Mouse (Mus musculus) heart, embryonic 14.5 days (tissue): ENCODE measurements around the gene Ctrb1. TPM values are rescaled to one million over a fixed set of nuclear protein-coding genes. Genes with fewer than 3 reads are reported as not detected.
"Not testable (repeated sequence)": the region's sequence is repeated elsewhere in the genome, so short reads cannot be mapped to it uniquely, and the experiment has no call there.

Source experiments
- ATAC-seq: fragments of 200-750 bp; cut with Nextera tagmentation; 2 replicates; pipeline ENCODE4 v1.8.0; 2017; ENCODE audit warnings: low read depth, moderate TSS enrichment; ENCODE audit not compliant: insufficient number of reproducible peaks, insufficient read depth, low FRiP score
- H3K27ac ChIP-seq, 2 experiments: fragments of 200-500 bp in 1 of 2; fragments of 300-500 bp in 1 of 2; sonication (generic) in 1 of 2; replicated peaks in 1 of 2; 2 replicates each; pipeline ENCODE4 v1.5.1; 2012 to 2014; ENCODE audit warnings: low read depth in 2 of 2, low read length in 2 of 2, control low read depth in 1 of 2, mild to moderate bottlenecking in 1 of 2, mixed read lengths in 1 of 2; ENCODE audit not compliant: control insufficient read depth in 1 of 2, insufficient read depth in 1 of 2
- H3K27me3 ChIP-seq: fragments of 300-500 bp; sonication (generic); 2 replicates; pipeline ENCODE4 v1.6.1; 2014; ENCODE audit warnings: mild to moderate bottlenecking, low read length, control low read depth; ENCODE audit not compliant: control insufficient read depth, insufficient read depth
- H3K36me3 ChIP-seq: fragments of 300-500 bp; sonication (generic); 2 replicates; pipeline ENCODE4 v1.6.1; 2014; ENCODE audit warnings: mild to moderate bottlenecking, control low read depth, low read length, mixed read lengths; ENCODE audit not compliant: control insufficient read depth, insufficient read depth
- H3K4me1 ChIP-seq, 2 experiments: fragments of 200-500 bp in 1 of 2; fragments of 300-500 bp in 1 of 2; sonication (generic) in 1 of 2; 2 replicates each; pipeline ENCODE4 v1.6.1; 2012 to 2014; ENCODE audit warnings: low read length in 2 of 2, control low read depth in 1 of 2, mixed read lengths in 1 of 2; ENCODE audit not compliant: control insufficient read depth in 2 of 2, insufficient read depth in 2 of 2
- H3K4me2 ChIP-seq: fragments of 300-500 bp; sonication (generic); 2 replicates; pipeline ENCODE4 v1.6.1; 2014; ENCODE audit warnings: mild to moderate bottlenecking, low read length
- H3K4me3 ChIP-seq, 2 experiments: fragments of 200-500 bp in 1 of 2; fragments of 300-500 bp in 1 of 2; sonication (generic) in 1 of 2; 2 replicates each; pipeline ENCODE4 v1.5.1; 2012 to 2014; ENCODE audit warnings: low read length in 2 of 2, mild to moderate bottlenecking in 2 of 2, control low read depth in 1 of 2, low read depth in 1 of 2, moderate library complexity in 1 of 2; ENCODE audit not compliant: control insufficient read depth in 1 of 2, insufficient read depth in 1 of 2
- H3K9ac ChIP-seq: fragments of 300-500 bp; sonication (generic); 2 replicates; pipeline ENCODE4 v1.6.1; 2014; ENCODE audit warnings: mild to moderate bottlenecking, low read length
- H3K9me3 ChIP-seq: fragments of 300-500 bp; sonication (generic); 2 replicates; pipeline ENCODE4 v1.6.1; 2016; ENCODE audit warnings: low read length, control low read depth; ENCODE audit not compliant: control insufficient read depth
- WGBS: fragments of 180-500 bp; shearing (Covaris S2); extraction: QIAGEN DNeasy Blood & Tissue Kit; methylation state at CpG from one replicate; pipeline ENCODE4 v1.1.7; 2014; 5-methylcytosine and 5-hydroxymethylcytosine counted together
- polyA plus RNA-seq: library from polyadenylated mRNA; unstranded; fragments of >200 nt; fragmentation: Nextera tagmentation; extraction: Ambion mirVana; gene quantifications from 2 replicates; pipeline ENCODE4 v1.2.1, GENCODE M21; 2014

Ctrb1 gene
- polyA plus RNA-seq, 1 experiment from 2014 or later: not detected

GRCm38 (mm10) chr8:111658819-111659423 is 31.9 kb downstream of the Ctrb1 start:
- WGBS: 43% methylated on average over 6 of the region's 6 CpGs
- peak; percentile 48 for ATAC-seq
- Histone ChIP-seq H3K27ac (peak overlapping the region; percentile 45 to 65; a peak in 3 of 4 replicates), H3K9me3 (no peaks in the 10 kb centered on the region), H3K27me3 (no peaks in the 10 kb centered on the region), H3K9ac (peak overlapping the region; percentile 21; the same call in 1 of the 2 replicates), H3K4me1 (peaks cover 2 to 9% of the 10 kb centered on the region in 2 experiments; a peak in 3 of 4 replicates), H3K4me3 (no peak overlapping the region), H3K36me3 (peaks cover 21% of the 10 kb centered on the region), H3K4me2 (no peak overlapping the region)

- no peak overlapping the region for H3K9ac ChIP-seq
- peaks cover 21% of the 10 kb centered on the region for H3K36me3 ChIP-seq
- H3K27ac ChIP-seq: peak overlapping the region in 1 of 2 experiments; percentile 34; a peak in 2 of 4 replicates
- ATAC-seq: no peak
- peaks cover 2 to 9% of the 10 kb centered on the region in 2 experiments; a peak in 3 of 4 replicates for H3K4me1 ChIP-seq
- 42% methylated on average over 1 of the region's 1 CpGs for WGBS
- H3K4me2 ChIP-seq: no peak overlapping the region
- no peak overlapping the region for H3K4me3 ChIP-seq
- no peaks in the 10 kb centered on the region for H3K27me3 ChIP-seq
- H3K9me3 ChIP-seq: no peaks in the 10 kb centered on the region
Observed at GRCm38 (mm10) chr8:111657312-111657854, 33.4 kb downstream of the Ctrb1 start.

GRCm38 (mm10) chr8:111653524-111653923 is 37.3 kb downstream of the Ctrb1 start:
- 86% methylated on average over 2 of the region's 2 CpGs for WGBS
- no peak overlapping the region for H3K4me3 ChIP-seq
- no peaks in the 10 kb centered on the region for H3K27me3 ChIP-seq
- peaks cover 2 to 5% of the 10 kb centered on the region in 2 experiments; a peak in 3 of 4 replicates for H3K4me1 ChIP-seq
- no peak overlapping the region for H3K9ac ChIP-seq
- H3K27ac ChIP-seq: no peak overlapping the region
- no peak overlapping the region for H3K4me2 ChIP-seq
- H3K9me3 ChIP-seq: no peaks in the 10 kb centered on the region
- H3K36me3 ChIP-seq: no peaks in the 10 kb centered on the region
- no peak for ATAC-seq

- 0 out of 4 replicates have a peak, but pooled peaks cover 0 to 4% of the 10 kb centered on the region in 2 experiments for H3K4me1 ChIP-seq
- H3K9ac ChIP-seq: no peak overlapping the region
Observed at GRCm38 (mm10) chr8:111650651-111651050, 40.2 kb downstream of the Ctrb1 start.

GRCm38 (mm10) chr8:111648834-111649233 is 42.0 kb downstream of the Ctrb1 start:
- no peak for ATAC-seq
- Histone ChIP-seq H3K27ac (no peak overlapping the region), H3K27me3 (no peaks in the 10 kb centered on the region), H3K9ac (no peak overlapping the region), H3K9me3 (no peaks in the 10 kb centered on the region), H3K4me3 (no peak overlapping the region), H3K4me1 (peaks cover 0 to 8% of the 10 kb centered on the region in 2 experiments; a peak in 1 of 4 replicates), H3K4me2 (no peak overlapping the region), H3K36me3 (no peaks in the 10 kb centered on the region)
- 71% methylated on average over 2 of the region's 2 CpGs for WGBS

More at GRCm38 (mm10) chr8:111650651-111651050, 40.2 kb downstream of the Ctrb1 start:
- no peak overlapping the region for H3K4me2 ChIP-seq
- no peaks in the 10 kb centered on the region for H3K9me3 ChIP-seq
- no peaks in the 10 kb centered on the region for H3K27me3 ChIP-seq
- 94% methylated on average over 3 of the region's 3 CpGs for WGBS
- no peak overlapping the region for H3K27ac ChIP-seq
- H3K4me3 ChIP-seq: no peak overlapping the region
- H3K36me3 ChIP-seq: no peaks in the 10 kb centered on the region
- no peak for ATAC-seq

GRCm38 (mm10) chr8:111645715-111646114 is 45.1 kb downstream of the Ctrb1 start:
- H3K4me2 ChIP-seq: no peak overlapping the region
- no peak overlapping the region for H3K9ac ChIP-seq
- no peak overlapping the region for H3K4me3 ChIP-seq
- no peak for ATAC-seq
- 94% methylated on average over 8 of the region's 8 CpGs for WGBS
- H3K27ac ChIP-seq: no peak overlapping the region
- H3K36me3 ChIP-seq: no peaks in the 10 kb centered on the region
- peaks cover 5 to 13% of the 10 kb centered on the region in 2 experiments; a peak in 3 of 4 replicates for H3K4me1 ChIP-seq
- no peaks in the 10 kb centered on the region for H3K27me3 ChIP-seq
- H3K9me3 ChIP-seq: no peaks in the 10 kb centered on the region

GRCm38 (mm10) chr8:111644286-111645051 is 46.3 kb downstream of the Ctrb1 start:
- ATAC-seq, H3K36me3 ChIP-seq, H3K27me3 ChIP-seq, H3K9me3 ChIP-seq: not testable (repeated sequence)
- peak overlapping the region; percentile 73 for H3K4me2 ChIP-seq
- 60% methylated on average over 12 of the region's 12 CpGs for WGBS
- peaks cover 5 to 13% of the 10 kb centered on the region in 2 experiments; a peak in 3 of 4 replicates for H3K4me1 ChIP-seq
- peak overlapping the region; percentile 54 to 93 for H3K27ac ChIP-seq
- peak overlapping the region; percentile 90 for H3K9ac ChIP-seq
- H3K4me3 ChIP-seq: peak overlapping the region; percentile 69 to 92
